Mouse (Mus musculus) CH12.LX (cell line): Measurements from ENCODE around the gene Plk1. TPM values are rescaled to one million over a fixed set of nuclear protein-coding genes. Genes with fewer than 3 reads are reported as not detected.

Source experiments
- DNase-seq: peaks from one replicate; pipeline ENCODE4 v3.0.0-alpha.2; 2013; ENCODE audit errors: extremely low read depth
- H3K27ac ChIP-seq: 2 replicates; pipeline ENCODE4 v1.5.1; 2012; ENCODE audit warnings: low read depth, mild to moderate bottlenecking, control low read depth, moderate library complexity; ENCODE audit not compliant: insufficient read depth
- H3K27me3 ChIP-seq: replicated peaks from 2 replicates; pipeline ENCODE3; 2012; ENCODE audit warnings: inconsistent platforms
- H3K36me3 ChIP-seq, 2 experiments: replicated peaks in 1 of 2; 2 replicates each; pipeline versions ENCODE3 to v1.6.1; 2012; ENCODE audit warnings: inconsistent platforms in 1 of 2, low read length in 1 of 2, mild to moderate bottlenecking in 1 of 2, mixed read lengths in 1 of 2, moderate library complexity in 1 of 2; ENCODE audit not compliant: control insufficient read depth in 1 of 2, insufficient read depth in 1 of 2
- H3K4me1 ChIP-seq, 2 experiments: 2 replicates each; pipeline ENCODE4 v1.6.1; 2012; ENCODE audit warnings: inconsistent platforms in 1 of 2, moderate library complexity in 1 of 2; ENCODE audit not compliant: insufficient read depth in 2 of 2, control insufficient read depth in 1 of 2
- H3K4me2 ChIP-seq: 2 replicates; pipeline ENCODE4 v1.6.1; 2012; ENCODE audit warnings: low read depth, mild to moderate bottlenecking, control low read depth; ENCODE audit not compliant: poor library complexity, insufficient read depth, severe bottlenecking
- H3K4me3 ChIP-seq, 3 experiments: fragments of 150-350 bp in 1 of 3; sonication (generic) in 1 of 3; replicated peaks in 1 of 3; 2 replicates each; pipeline versions ENCODE3 to v1.5.1; 2011 to 2012; ENCODE audit warnings: low read depth in 2 of 3, low read length in 2 of 3, mild to moderate bottlenecking in 2 of 3, moderate library complexity in 2 of 3, control low read depth in 1 of 3, improper control_type of control experiment in 1 of 3, inconsistent platforms in 1 of 3, mixed read lengths in 1 of 3; ENCODE audit not compliant: poor library complexity in 1 of 3
- H3K79me2 ChIP-seq: replicated peaks from 2 replicates; pipeline ENCODE4 v1.6.1; 2012; ENCODE audit warnings: mild to moderate bottlenecking, moderate library complexity; ENCODE audit not compliant: control insufficient read depth, poor library complexity, insufficient read depth, severe bottlenecking; ENCODE audit errors: extremely low read depth
- H3K9ac ChIP-seq: 2 replicates; pipeline ENCODE4 v1.6.1; 2012; ENCODE audit warnings: low read depth, mild to moderate bottlenecking, control low read depth, moderate library complexity; ENCODE audit not compliant: insufficient read depth
- H3K9me3 ChIP-seq: replicated peaks from 2 replicates; pipeline ENCODE3; 2012; ENCODE audit warnings: low read length, inconsistent platforms, mixed read lengths
- CHD1 ChIP-seq: IDR thresholded peaks from 2 replicates; pipeline ENCODE4 v1.6.1; 2012; ENCODE audit warnings: low read depth, low read length, improper control_type of control experiment, inconsistent platforms
- CTCF ChIP-seq, 2 experiments: IDR thresholded peaks in 1 of 2; conservative IDR thresholded peaks in 1 of 2; 2 replicates each; pipeline ENCODE4 v1.5.1; 2011 to 2012; ENCODE audit warnings: low read depth in 2 of 2, low read length in 2 of 2, improper control_type of control experiment in 1 of 2, inconsistent platforms in 1 of 2, mild to moderate bottlenecking in 1 of 2, moderate library complexity in 1 of 2
- E2F4 ChIP-seq: IDR thresholded peaks from 2 replicates; pipeline ENCODE4 v1.6.1; 2011; ENCODE audit warnings: low read depth, low read length, improper control_type of control experiment; ENCODE audit not compliant: insufficient replicate concordance
- EP300 ChIP-seq: IDR thresholded peaks from 2 replicates; pipeline ENCODE4 v1.6.1; 2011; ENCODE audit warnings: low read length, improper control_type of control experiment
- ETS1 ChIP-seq: conservative IDR thresholded peaks from 2 replicates; pipeline ENCODE4 v1.6.1; 2012; ENCODE audit warnings: low read depth, mild to moderate bottlenecking, inconsistent platforms, low read length, improper control_type of control experiment, moderate library complexity
- GABPA ChIP-seq: IDR thresholded peaks from 2 replicates; pipeline ENCODE4 v1.6.1; 2012; ENCODE audit warnings: low read depth, low read length, improper control_type of control experiment, inconsistent platforms; ENCODE audit not compliant: insufficient replicate concordance
- HCFC1 ChIP-seq: IDR thresholded peaks from 2 replicates; pipeline ENCODE4 v1.6.1; 2012; ENCODE audit warnings: low read depth, mild to moderate bottlenecking, inconsistent platforms, low read length, improper control_type of control experiment
- JUN ChIP-seq: IDR thresholded peaks from 2 replicates; pipeline ENCODE4 v1.6.1; 2011; ENCODE audit warnings: low read depth, mild to moderate bottlenecking, low read length, improper control_type of control experiment, moderate library complexity; ENCODE audit not compliant: insufficient read depth
- KAT2A ChIP-seq: IDR thresholded peaks from 2 replicates; pipeline ENCODE4 v1.6.1; 2012; ENCODE audit warnings: low read length, improper control_type of control experiment, inconsistent platforms; ENCODE audit not compliant: insufficient replicate concordance
- MAX ChIP-seq: IDR thresholded peaks from 2 replicates; pipeline ENCODE4 v1.6.1; 2011; ENCODE audit warnings: low read length, improper control_type of control experiment
- MAZ ChIP-seq: IDR thresholded peaks from 2 replicates; pipeline ENCODE4 v1.6.1; 2012; ENCODE audit warnings: low read depth, mild to moderate bottlenecking, inconsistent platforms, low read length, improper control_type of control experiment, moderate library complexity
- MYC ChIP-seq: IDR thresholded peaks from 2 replicates; pipeline ENCODE4 v1.6.1; 2011; ENCODE audit warnings: low read depth, mild to moderate bottlenecking, improper control_type of control experiment, low read length
- NELFE ChIP-seq: IDR thresholded peaks from 2 replicates; pipeline ENCODE4 v1.6.1; 2011; ENCODE audit warnings: low read depth, low read length, improper control_type of control experiment
- NRF1 ChIP-seq: IDR thresholded peaks from 2 replicates; pipeline ENCODE4 v1.6.1; 2014; ENCODE audit warnings: low read depth, mild to moderate bottlenecking, inconsistent platforms, low read length, improper control_type of control experiment, moderate library complexity
- POLR2A ChIP-seq: IDR thresholded peaks from 2 replicates; pipeline ENCODE4 v1.6.1; 2011; ENCODE audit warnings: low read depth, mild to moderate bottlenecking, improper control_type of control experiment, low read length
- SIN3A ChIP-seq: IDR thresholded peaks from 2 replicates; pipeline ENCODE4 v1.6.1; 2012; ENCODE audit warnings: low read length, improper control_type of control experiment, inconsistent platforms
- SMC3 ChIP-seq: IDR thresholded peaks from 2 replicates; pipeline ENCODE4 v1.6.1; 2011; ENCODE audit warnings: low read depth, low read length, improper control_type of control experiment
- TBP ChIP-seq: conservative IDR thresholded peaks from 2 replicates; pipeline ENCODE4 v1.6.1; 2011; ENCODE audit warnings: low read depth, low read length, improper control_type of control experiment
- TCF12 ChIP-seq: IDR thresholded peaks from 2 replicates; pipeline ENCODE4 v1.6.1; 2014; ENCODE audit warnings: low read depth, mild to moderate bottlenecking, inconsistent platforms, low read length, improper control_type of control experiment
- UBTF ChIP-seq: IDR thresholded peaks from 2 replicates; pipeline ENCODE4 v1.6.1; 2012; ENCODE audit warnings: low read depth, mild to moderate bottlenecking, inconsistent platforms, low read length, improper control_type of control experiment, moderate library complexity
- USF2 ChIP-seq: conservative IDR thresholded peaks from 2 replicates; pipeline ENCODE4 v1.6.1; 2011; ENCODE audit warnings: low read depth, low read length, improper control_type of control experiment
- ZC3H11A ChIP-seq: IDR thresholded peaks from 2 replicates; pipeline ENCODE4 v1.6.1; 2012; ENCODE audit warnings: low read depth, mild to moderate bottlenecking, inconsistent platforms, low read length, improper control_type of control experiment
- ZKSCAN1 ChIP-seq: IDR thresholded peaks from 2 replicates; pipeline ENCODE4 v1.6.1; 2012; ENCODE audit warnings: low read depth, inconsistent platforms, low read length, improper control_type of control experiment, borderline replicate concordance
- ZNF384 ChIP-seq: IDR thresholded peaks from 2 replicates; pipeline ENCODE4 v1.6.1; 2012; ENCODE audit warnings: low read depth, low read length, improper control_type of control experiment, inconsistent platforms
- dilution Hi-C: fragments of 300-500 bp; cut with MboI; formaldehyde crosslinking; loops from 2 replicates; pipeline ENCODE4 v1.14.3; 2020; ENCODE audit warnings: low sequenced_read_pairs; ENCODE audit not compliant: extremely low pct_unique_long_range_greater_than_20kb, extremely low pct_ligation_motif_present
- in situ Hi-C: fragments of 300-500 bp; cut with MboI; formaldehyde crosslinking; loops from 3 replicates; pipeline ENCODE4 v1.14.3; 2019; ENCODE audit warnings: low sequenced_read_pairs, low pct_ligation_motif_present, low pct_unique_long_range_greater_than_20kb, mixed read lengths
- polyA plus RNA-seq: library from polyadenylated mRNA; unstranded; fragments of >175 nt; gene quantifications from 2 replicates; pipeline ENCODE4 v1.2.1, GENCODE M21; 2012; ENCODE audit warnings: low read depth; ENCODE audit not compliant: insufficient read length
- total RNA-seq, 2 experiments: library from RNA; depleted of rRNA; stranded (reverse); fragments of 300-350 nt in 1 of 2; fragments of >200 nt in 1 of 2; gene quantifications; 2 replicates each; pipeline ENCODE4 v1.2.3; 2012 to 2014

Gene Plk1
- total and polyA plus RNA-seq, 3 experiments, result 30.4 to 144 (median 44.4) TPM

GRCm38 (mm10) chr7:122193919-122194318, 34.7 kb downstream of the Plk1 start:
- H3K27ac ChIP-seq, result no peak overlapping the region
- no peaks in the 10 kb centered on the region for H3K36me3 ChIP-seq
- TF ChIP-seq USF2, result no peak
- TF ChIP-seq TCF12, result no peak
- TF ChIP-seq MAX, result no peak
- no peak for TF ChIP-seq MYC
- no peak for TF ChIP-seq NELFE
- no peak for TF ChIP-seq POLR2A
- no peak for TF ChIP-seq TBP
- TF ChIP-seq GABPA, result no peak
- TF ChIP-seq JUN, result no peak
- TF ChIP-seq SMC3, result no peak
- TF ChIP-seq HCFC1, result no peak
- TF ChIP-seq EP300, result no peak
- no peak for TF ChIP-seq ZNF384
- TF ChIP-seq CHD1, result no peak
- no peak for TF ChIP-seq E2F4
- no peak for TF ChIP-seq CTCF (conservative IDR thresholded peaks at IDR 0.05 in 1 of 2, IDR thresholded peaks at IDR 0.05 in 1 of 2; ENCODE audit: low read depth in 2 of 2, low read length in 2 of 2)
- TF ChIP-seq, all 38 proteins: peak for 0
- no peaks in the 10 kb centered on the region for H3K4me1 ChIP-seq
- no peak overlapping the region for H3K4me3 ChIP-seq
- no peak overlapping the region for H3K4me2 ChIP-seq
- dilution Hi-C loops, result no loop called here
- H3K27me3 ChIP-seq, result no peaks in the 10 kb centered on the region
- H3K9me3 ChIP-seq, result peaks cover 14% of the 10 kb centered on the region
- no peak overlapping the region for H3K9ac ChIP-seq
- in situ Hi-C loops, result loop anchor here (10.0 to 25.0 kb wide), 2 partner anchors 471 to 718 kb away; no protein-coding TSS in a partner anchor
- no peaks in the 10 kb centered on the region for H3K79me2 ChIP-seq
- no peak for DNase-seq

- H3K9me3 ChIP-seq, result peaks cover 16% of the 10 kb centered on the region
- no peaks in the 10 kb centered on the region for H3K27me3 ChIP-seq
- H3K4me1 ChIP-seq, result no peaks in the 10 kb centered on the region
- H3K9ac ChIP-seq, result no peak overlapping the region
- no peaks in the 10 kb centered on the region for H3K79me2 ChIP-seq
- in situ Hi-C loops, result loop anchor here (10.0 to 25.0 kb wide), 2 partner anchors 468 to 716 kb away; no protein-coding TSS in a partner anchor
- no peak for DNase-seq
- no peak overlapping the region for H3K4me2 ChIP-seq
- H3K4me3 ChIP-seq, result no peak overlapping the region
- H3K36me3 ChIP-seq, result no peaks in the 10 kb centered on the region
- no peak overlapping the region for H3K27ac ChIP-seq
- dilution Hi-C loops, result no loop called here
- no peak for TF ChIP-seq SIN3A
- TF ChIP-seq POLR2A, result no peak
- TF ChIP-seq UBTF, result no peak
- TF ChIP-seq MAZ, result no peak
- TF ChIP-seq NRF1, result no peak
- no peak for TF ChIP-seq ETS1
- no peak for TF ChIP-seq KAT2A
- no peak for TF ChIP-seq ZKSCAN1
- TF ChIP-seq ZC3H11A, result no peak
These were observed 37.5 kb downstream of the Plk1 start for GRCm38 (mm10) chr7:122196771-122197170.
